Mouse (Mus musculus) CH12.LX (cell line): ENCODE data around the gene Gtf3c5. TPM values are rescaled to one million over a fixed set of nuclear protein-coding genes. Genes with fewer than 3 reads are reported as not detected.

Experiments used
- DNase-seq: peaks from one replicate; pipeline ENCODE4 v3.0.0-alpha.2; 2013; ENCODE audit errors: extremely low read depth
- H3K27ac ChIP-seq: 2 replicates; pipeline ENCODE4 v1.5.1; 2012; ENCODE audit warnings: low read depth, mild to moderate bottlenecking, control low read depth, moderate library complexity; ENCODE audit not compliant: insufficient read depth
- H3K27me3 ChIP-seq: replicated peaks from 2 replicates; pipeline ENCODE3; 2012; ENCODE audit warnings: inconsistent platforms
- H3K36me3 ChIP-seq, 2 experiments: replicated peaks in 1 of 2; 2 replicates each; pipeline versions ENCODE3 to v1.6.1; 2012; ENCODE audit warnings: inconsistent platforms in 1 of 2, low read length in 1 of 2, mild to moderate bottlenecking in 1 of 2, mixed read lengths in 1 of 2, moderate library complexity in 1 of 2; ENCODE audit not compliant: control insufficient read depth in 1 of 2, insufficient read depth in 1 of 2
- H3K4me1 ChIP-seq, 2 experiments: 2 replicates each; pipeline ENCODE4 v1.6.1; 2012; ENCODE audit warnings: inconsistent platforms in 1 of 2, moderate library complexity in 1 of 2; ENCODE audit not compliant: insufficient read depth in 2 of 2, control insufficient read depth in 1 of 2
- H3K4me2 ChIP-seq: 2 replicates; pipeline ENCODE4 v1.6.1; 2012; ENCODE audit warnings: low read depth, mild to moderate bottlenecking, control low read depth; ENCODE audit not compliant: poor library complexity, insufficient read depth, severe bottlenecking
- H3K4me3 ChIP-seq, 3 experiments: fragments of 150-350 bp in 1 of 3; sonication (generic) in 1 of 3; replicated peaks in 1 of 3; 2 replicates each; pipeline versions ENCODE3 to v1.5.1; 2011 to 2012; ENCODE audit warnings: low read depth in 2 of 3, low read length in 2 of 3, mild to moderate bottlenecking in 2 of 3, moderate library complexity in 2 of 3, control low read depth in 1 of 3, improper control_type of control experiment in 1 of 3, inconsistent platforms in 1 of 3, mixed read lengths in 1 of 3; ENCODE audit not compliant: poor library complexity in 1 of 3
- H3K79me2 ChIP-seq: replicated peaks from 2 replicates; pipeline ENCODE4 v1.6.1; 2012; ENCODE audit warnings: mild to moderate bottlenecking, moderate library complexity; ENCODE audit not compliant: control insufficient read depth, poor library complexity, insufficient read depth, severe bottlenecking; ENCODE audit errors: extremely low read depth
- H3K9ac ChIP-seq: 2 replicates; pipeline ENCODE4 v1.6.1; 2012; ENCODE audit warnings: low read depth, mild to moderate bottlenecking, control low read depth, moderate library complexity; ENCODE audit not compliant: insufficient read depth
- H3K9me3 ChIP-seq: replicated peaks from 2 replicates; pipeline ENCODE3; 2012; ENCODE audit warnings: low read length, inconsistent platforms, mixed read lengths
- CTCF ChIP-seq, 2 experiments: IDR thresholded peaks in 1 of 2; conservative IDR thresholded peaks in 1 of 2; 2 replicates each; pipeline ENCODE4 v1.5.1; 2011 to 2012; ENCODE audit warnings: low read depth in 2 of 2, low read length in 2 of 2, improper control_type of control experiment in 1 of 2, inconsistent platforms in 1 of 2, mild to moderate bottlenecking in 1 of 2, moderate library complexity in 1 of 2
- E2F4 ChIP-seq: IDR thresholded peaks from 2 replicates; pipeline ENCODE4 v1.6.1; 2011; ENCODE audit warnings: low read depth, low read length, improper control_type of control experiment; ENCODE audit not compliant: insufficient replicate concordance
- ELF1 ChIP-seq: IDR thresholded peaks from 2 replicates; pipeline ENCODE4 v1.6.1; 2014; ENCODE audit warnings: low read depth, mild to moderate bottlenecking, inconsistent platforms, low read length, improper control_type of control experiment
- ETS1 ChIP-seq: conservative IDR thresholded peaks from 2 replicates; pipeline ENCODE4 v1.6.1; 2012; ENCODE audit warnings: low read depth, mild to moderate bottlenecking, inconsistent platforms, low read length, improper control_type of control experiment, moderate library complexity
- GABPA ChIP-seq: IDR thresholded peaks from 2 replicates; pipeline ENCODE4 v1.6.1; 2012; ENCODE audit warnings: low read depth, low read length, improper control_type of control experiment, inconsistent platforms; ENCODE audit not compliant: insufficient replicate concordance
- HCFC1 ChIP-seq: IDR thresholded peaks from 2 replicates; pipeline ENCODE4 v1.6.1; 2012; ENCODE audit warnings: low read depth, mild to moderate bottlenecking, inconsistent platforms, low read length, improper control_type of control experiment
- JUND ChIP-seq: conservative IDR thresholded peaks from 2 replicates; pipeline ENCODE4 v1.6.1; 2011; ENCODE audit warnings: low read depth, low read length, improper control_type of control experiment
- POLR2AphosphoS2 ChIP-seq: IDR thresholded peaks from 2 replicates; pipeline ENCODE4 v1.6.1; 2011; ENCODE audit warnings: low read depth, low read length, improper control_type of control experiment
- RCOR1 ChIP-seq: conservative IDR thresholded peaks from 2 replicates; pipeline ENCODE4 v1.6.1; 2012; ENCODE audit warnings: low read depth, mild to moderate bottlenecking, inconsistent platforms, low read length, improper control_type of control experiment
- SIN3A ChIP-seq: IDR thresholded peaks from 2 replicates; pipeline ENCODE4 v1.6.1; 2012; ENCODE audit warnings: low read length, improper control_type of control experiment, inconsistent platforms
- SMC3 ChIP-seq: IDR thresholded peaks from 2 replicates; pipeline ENCODE4 v1.6.1; 2011; ENCODE audit warnings: low read depth, low read length, improper control_type of control experiment
- TBP ChIP-seq: conservative IDR thresholded peaks from 2 replicates; pipeline ENCODE4 v1.6.1; 2011; ENCODE audit warnings: low read depth, low read length, improper control_type of control experiment
- TCF12 ChIP-seq: IDR thresholded peaks from 2 replicates; pipeline ENCODE4 v1.6.1; 2014; ENCODE audit warnings: low read depth, mild to moderate bottlenecking, inconsistent platforms, low read length, improper control_type of control experiment
- USF1 ChIP-seq: IDR thresholded peaks from 2 replicates; pipeline ENCODE4 v1.6.1; 2014; ENCODE audit warnings: low read depth, mild to moderate bottlenecking, inconsistent platforms, low read length, improper control_type of control experiment
- ZC3H11A ChIP-seq: IDR thresholded peaks from 2 replicates; pipeline ENCODE4 v1.6.1; 2012; ENCODE audit warnings: low read depth, mild to moderate bottlenecking, inconsistent platforms, low read length, improper control_type of control experiment
- ZMIZ1 ChIP-seq: IDR thresholded peaks from 2 replicates; pipeline ENCODE4 v1.6.1; 2012; ENCODE audit warnings: low read depth, mild to moderate bottlenecking, inconsistent platforms, low read length, improper control_type of control experiment
- dilution Hi-C: fragments of 300-500 bp; cut with MboI; formaldehyde crosslinking; loops from 2 replicates; pipeline ENCODE4 v1.14.3; 2020; ENCODE audit warnings: low sequenced_read_pairs; ENCODE audit not compliant: extremely low pct_unique_long_range_greater_than_20kb, extremely low pct_ligation_motif_present
- in situ Hi-C: fragments of 300-500 bp; cut with MboI; formaldehyde crosslinking; loops from 3 replicates; pipeline ENCODE4 v1.14.3; 2019; ENCODE audit warnings: low sequenced_read_pairs, low pct_ligation_motif_present, low pct_unique_long_range_greater_than_20kb, mixed read lengths
- polyA plus RNA-seq: library from polyadenylated mRNA; unstranded; fragments of >175 nt; gene quantifications from 2 replicates; pipeline ENCODE4 v1.2.1, GENCODE M21; 2012; ENCODE audit warnings: low read depth; ENCODE audit not compliant: insufficient read length
- total RNA-seq, 2 experiments: library from RNA; depleted of rRNA; stranded (reverse); fragments of 300-350 nt in 1 of 2; fragments of >200 nt in 1 of 2; gene quantifications; 2 replicates each; pipeline ENCODE4 v1.2.3; 2012 to 2014

Gtf3c5 gene
- total and polyA plus RNA-seq, 3 experiments, result 8.6 to 27.4 (median 12.5) TPM

DNA sequence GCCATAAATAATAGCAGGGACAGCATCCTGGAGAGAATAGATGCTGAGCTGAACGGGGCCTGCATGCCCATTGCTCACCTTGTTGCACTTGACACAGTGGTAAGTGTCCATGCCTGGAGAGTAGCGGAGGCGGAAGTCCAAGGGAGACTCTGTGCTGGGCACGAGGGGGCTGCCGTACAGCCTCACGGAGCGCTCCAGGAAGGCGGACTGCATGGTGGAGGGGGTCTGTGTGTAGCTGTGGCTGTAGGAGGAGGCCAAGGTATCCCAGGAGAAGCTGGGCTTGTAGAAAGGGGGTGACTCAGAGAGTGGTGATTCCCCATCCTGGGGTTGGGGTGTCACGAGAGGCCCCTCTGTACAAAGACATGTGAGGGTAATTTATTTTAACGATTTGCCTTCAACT lies 30.0 kb upstream of the Gtf3c5 start:
- no peaks in the 10 kb centered on the region for H3K36me3 ChIP-seq
- H3K9me3 ChIP-seq, result no peaks in the 10 kb centered on the region
- no peak overlapping the region for H3K4me3 ChIP-seq
- 0 out of 4 replicates have a peak, but pooled peaks cover 0 to 5% of the 10 kb centered on the region in 2 experiments for H3K4me1 ChIP-seq
- DNase-seq, result no peak
- H3K79me2 ChIP-seq, result no peaks in the 10 kb centered on the region
- in situ Hi-C loops (no loop called here), dilution Hi-C loops (no loop called here)
- TF ChIP-seq POLR2AphosphoS2 (no peak), ELF1 (no peak), E2F4 (no peak)
- peaks cover 32% of the 10 kb centered on the region for H3K27me3 ChIP-seq
- H3K9ac ChIP-seq, result no peak overlapping the region
- no peak overlapping the region for H3K4me2 ChIP-seq
- H3K27ac ChIP-seq, result no peak overlapping the region

- H3K27ac ChIP-seq, result no peak overlapping the region
- H3K9ac ChIP-seq, result no peak overlapping the region
- no peaks in the 10 kb centered on the region for H3K79me2 ChIP-seq
- dilution Hi-C loops (no loop called here), in situ Hi-C loops (no loop called here)
- no peak overlapping the region for H3K4me3 ChIP-seq
- H3K4me1 ChIP-seq, result no peaks in the 10 kb centered on the region; a peak in 1 of 4 replicates
- H3K9me3 ChIP-seq, result no peaks in the 10 kb centered on the region
- H3K36me3 ChIP-seq, result no peaks in the 10 kb centered on the region
- H3K4me2 ChIP-seq, result no peak overlapping the region
- no peak for DNase-seq
- no peak for TF ChIP-seq ETS1
- no peak for TF ChIP-seq SIN3A
- TF ChIP-seq TCF12, result no peak
- TF ChIP-seq ZMIZ1, result no peak
- no peak for TF ChIP-seq SMC3
- peaks cover 27% of the 10 kb centered on the region for H3K27me3 ChIP-seq
Observed at GRCm38 (mm10) chr2:28612436-28613063, 29.0 kb upstream of the Gtf3c5 start.

GRCm38 (mm10) chr2:28611407-28611787 lies 27.8 kb upstream of the Gtf3c5 start:
- peaks cover 0 to 5% of the 10 kb centered on the region in 2 experiments; a peak in 3 of 4 replicates for H3K4me1 ChIP-seq
- no peaks in the 10 kb centered on the region for H3K79me2 ChIP-seq
- TF ChIP-seq USF1 (no peak), GABPA (no peak), JUND (no peak), TBP (no peak), RCOR1 (no peak), CTCF (conservative IDR thresholded peaks at IDR 0.05 in 1 of 2, IDR thresholded peaks at IDR 0.05 in 1 of 2; ENCODE audit: low read depth in 2 of 2, low read length in 2 of 2) (no peak), POLR2AphosphoS2 (no peak), ZMIZ1 (no peak), ZC3H11A (no peak), HCFC1 (no peak), ELF1 (no peak), E2F4 (no peak)
- DNase-seq, result no peak
- H3K36me3 ChIP-seq, result no peaks in the 10 kb centered on the region
- H3K4me2 ChIP-seq, result no peak overlapping the region
- no peaks in the 10 kb centered on the region for H3K9me3 ChIP-seq
- H3K27me3 ChIP-seq, result peaks cover 24% of the 10 kb centered on the region
- in situ Hi-C loops (no loop called here), dilution Hi-C loops (no loop called here)
- H3K4me3 ChIP-seq, result no peak overlapping the region
- no peak overlapping the region for H3K9ac ChIP-seq
- H3K27ac ChIP-seq, result no peak overlapping the region
